Mouse (Mus musculus) G1E (cell line): ENCODE results near the gene Edc3.

Experiments used
- CTCF ChIP-seq: IDR thresholded peaks from 2 replicates; pipeline ENCODE4 v1.5.1; 2012; ENCODE audit warnings: low read depth, low read length, inconsistent platforms, mixed read lengths
- TAL1 ChIP-seq: conservative IDR thresholded peaks from 2 replicates; pipeline ENCODE4 v1.6.1; 2012; ENCODE audit warnings: low read depth, low read length, inconsistent platforms, mixed read lengths

DNA sequence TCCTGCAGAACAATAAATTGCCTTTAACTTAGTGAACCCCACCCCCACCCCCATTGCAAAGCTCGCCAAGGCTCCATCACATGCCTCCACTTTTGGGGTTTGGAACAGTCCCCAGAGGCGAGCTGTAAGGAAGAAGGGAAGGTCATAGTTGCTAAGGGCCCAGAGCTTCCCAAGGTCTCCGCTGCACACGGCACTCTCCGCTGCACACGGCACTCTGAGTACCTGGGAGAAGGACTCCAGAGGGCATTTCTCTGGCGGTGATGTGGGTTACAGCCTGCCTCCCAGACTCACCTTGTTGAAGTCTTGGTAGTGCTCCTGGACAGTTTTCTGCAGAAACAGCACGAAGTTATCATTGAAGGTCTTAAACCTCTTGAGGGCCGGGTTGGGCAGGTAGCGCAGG lies 26.9 kb upstream of the Edc3 start:
- TF ChIP-seq CTCF (no peak), TAL1 (no peak)
